Mouse (Mus musculus) liver, embryonic 13.5 days (tissue): ENCODE data around the gene Olfr801. TPM values are rescaled to one million over a fixed set of nuclear protein-coding genes. Genes with fewer than 3 reads are reported as not detected.

Source experiments
- ATAC-seq: fragments of 200-750 bp; cut with Nextera tagmentation; 2 replicates; pipeline ENCODE4 v1.8.0; 2017; ENCODE audit warnings: low read depth, mild to moderate bottlenecking, moderate number of reproducible peaks, moderate library complexity
- DNase-seq: peaks from one replicate; pipeline ENCODE4 v3.0.0; 2022
- H3K27ac ChIP-seq: fragments of 300-500 bp; sonication (generic); 2 replicates; pipeline ENCODE4 v1.5.1; 2015; ENCODE audit warnings: moderate library complexity, mild to moderate bottlenecking, inconsistent platforms
- H3K27me3 ChIP-seq: fragments of 300-500 bp; sonication (generic); 2 replicates; pipeline ENCODE4 v1.6.1; 2015; ENCODE audit warnings: mild to moderate bottlenecking, inconsistent platforms
- H3K36me3 ChIP-seq: fragments of 300-500 bp; sonication (generic); 2 replicates; pipeline ENCODE4 v1.6.1; 2015; ENCODE audit warnings: mild to moderate bottlenecking, inconsistent platforms
- H3K4me1 ChIP-seq: fragments of 300-500 bp; sonication (generic); replicated peaks from 2 replicates; pipeline ENCODE4 v1.6.1; 2015; ENCODE audit warnings: inconsistent platforms
- H3K4me2 ChIP-seq: fragments of 300-500 bp; sonication (generic); 2 replicates; pipeline ENCODE4 v1.6.1; 2015; ENCODE audit warnings: inconsistent platforms, mild to moderate bottlenecking, moderate library complexity
- H3K4me3 ChIP-seq: fragments of 300-500 bp; sonication (generic); replicated peaks from 2 replicates; pipeline ENCODE4 v1.5.1; 2015; ENCODE audit warnings: mild to moderate bottlenecking, inconsistent platforms
- H3K9ac ChIP-seq: fragments of 300-500 bp; sonication (generic); 2 replicates; pipeline ENCODE4 v1.6.1; 2015; ENCODE audit warnings: mild to moderate bottlenecking, inconsistent platforms
- H3K9me3 ChIP-seq: fragments of 300-500 bp; sonication (generic); replicated peaks from 2 replicates; pipeline ENCODE4 v1.6.1; 2016; ENCODE audit warnings: inconsistent platforms
- WGBS: fragments of 180-500 bp; shearing (Covaris S2); methylation state at CpG from one replicate; pipeline ENCODE4 v1.1.7; 2015; ENCODE audit not compliant: insufficient replicate concordance; 5-methylcytosine and 5-hydroxymethylcytosine counted together
- polyA plus RNA-seq: library from polyadenylated mRNA; unstranded; fragments of >200 nt; fragmentation: Nextera tagmentation; extraction: Ambion mirVana; gene quantifications from 2 replicates; pipeline ENCODE4 v1.2.1, GENCODE M21; 2015

Gene Olfr801
- polyA plus RNA-seq = not detected in 2 replicates

DNA sequence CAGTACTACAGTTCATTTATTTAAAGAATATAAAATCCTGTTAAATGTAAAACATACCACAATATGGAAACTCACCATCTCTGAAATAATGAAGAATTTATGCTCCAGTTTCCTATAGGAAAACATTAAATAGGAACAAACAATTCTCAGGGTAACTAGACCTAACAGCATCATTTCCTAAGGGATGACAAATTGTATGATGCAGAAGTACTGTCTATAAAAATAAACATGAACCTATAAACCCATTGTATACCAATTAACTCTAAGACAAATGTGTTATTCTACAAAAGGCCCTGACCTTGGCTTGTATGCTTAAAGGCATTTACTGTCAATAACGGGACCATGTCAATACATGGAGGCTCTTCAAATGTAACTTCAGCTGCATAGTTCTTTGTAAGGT lies at the start of gene Olfr801:
Olfr801 (minus strand) TSS at position 101 of the 400 bp plus-strand sequence.
- H3K4me2 ChIP-seq = no peak within 1 kb of the TSS
- 44% methylated on average over 1 of the region's 1 CpGs for WGBS

DNA sequence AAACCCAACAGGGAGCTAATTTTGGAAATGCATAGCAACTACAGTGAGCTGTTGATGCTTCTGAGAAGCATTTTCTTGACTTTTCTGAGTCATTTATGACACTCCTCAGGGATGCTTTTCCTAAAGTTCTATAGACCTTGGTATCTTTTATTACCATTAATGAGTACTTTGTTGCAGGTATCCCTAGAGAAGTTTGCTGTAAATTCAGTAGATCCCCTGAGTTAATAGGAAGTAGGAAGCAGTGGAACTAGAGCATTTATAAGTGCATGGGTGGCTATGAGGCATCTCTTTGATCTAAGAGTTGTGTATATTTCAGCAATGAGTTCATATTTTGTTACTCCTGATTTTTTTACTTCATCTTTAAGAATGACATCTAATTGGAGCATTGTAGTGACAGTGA lies 29.2 kb upstream of the Olfr801 start, which contains the start of gene Olfr804:
Olfr804 (plus strand) TSS at position 301 of the 400 bp plus-strand sequence.
- ATAC-seq = no peak
- H3K9ac ChIP-seq = no peak within 1 kb of the TSS
- no peaks in the 10 kb centered on the region for H3K9me3 ChIP-seq
- no peaks in the 10 kb centered on the region for H3K4me1 ChIP-seq
- H3K4me2 ChIP-seq = no peak within 1 kb of the TSS
- no peak within 1 kb of the TSS for H3K4me3 ChIP-seq
- DNase-seq = no peak
- H3K27me3 ChIP-seq = no peaks in the 10 kb centered on the region
- H3K36me3 ChIP-seq = no peaks in the 10 kb centered on the region
- no peak within 1 kb of the TSS for H3K27ac ChIP-seq

More for the DNA sequence above, at the start of gene Olfr801:
- no peaks in the 10 kb centered on the region for H3K4me1 ChIP-seq
- no peaks in the 10 kb centered on the region for H3K36me3 ChIP-seq
- no peaks in the 10 kb centered on the region for H3K27me3 ChIP-seq
- H3K9me3 ChIP-seq = no peaks in the 10 kb centered on the region
- H3K27ac ChIP-seq = no peak within 1 kb of the TSS
- ATAC-seq (no peak), DNase-seq (no peak)
- no peak within 1 kb of the TSS for H3K9ac ChIP-seq
- no peak within 1 kb of the TSS for H3K4me3 ChIP-seq

DNA sequence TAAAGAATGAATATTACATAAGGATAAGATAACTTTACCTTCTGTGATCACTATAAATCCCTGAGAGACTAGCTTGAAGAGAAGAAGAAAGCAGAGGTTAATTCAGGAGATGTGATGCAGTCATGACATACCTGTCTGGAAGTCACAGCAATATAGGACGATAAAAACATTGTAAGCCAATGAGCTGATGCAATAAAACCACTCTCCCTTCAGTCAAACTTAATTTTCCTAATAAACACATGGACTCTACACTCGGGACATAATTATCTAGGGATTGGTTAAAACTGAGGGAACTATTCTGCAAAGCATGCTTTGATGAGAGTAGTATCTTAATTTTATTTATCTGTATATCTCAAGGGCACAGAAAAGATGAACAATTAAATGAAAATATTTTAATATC lies 20.5 kb upstream of the Olfr801 start, which contains the start of gene Olfr803:
Olfr803 (minus strand) TSS at position 101 of the 400 bp plus-strand sequence.
- no peaks in the 10 kb centered on the region for H3K9me3 ChIP-seq
- no peak within 1 kb of the TSS for H3K9ac ChIP-seq
- H3K27me3 ChIP-seq = no peaks in the 10 kb centered on the region
- H3K4me1 ChIP-seq = no peaks in the 10 kb centered on the region
- H3K36me3 ChIP-seq = no peaks in the 10 kb centered on the region
- H3K4me2 ChIP-seq = no peak within 1 kb of the TSS
- H3K27ac ChIP-seq = no peak within 1 kb of the TSS
- DNase-seq (no peak), ATAC-seq (no peak)
- no peak within 1 kb of the TSS for H3K4me3 ChIP-seq
- WGBS = 58% methylated on average over 2 of the region's 2 CpGs

DNA sequence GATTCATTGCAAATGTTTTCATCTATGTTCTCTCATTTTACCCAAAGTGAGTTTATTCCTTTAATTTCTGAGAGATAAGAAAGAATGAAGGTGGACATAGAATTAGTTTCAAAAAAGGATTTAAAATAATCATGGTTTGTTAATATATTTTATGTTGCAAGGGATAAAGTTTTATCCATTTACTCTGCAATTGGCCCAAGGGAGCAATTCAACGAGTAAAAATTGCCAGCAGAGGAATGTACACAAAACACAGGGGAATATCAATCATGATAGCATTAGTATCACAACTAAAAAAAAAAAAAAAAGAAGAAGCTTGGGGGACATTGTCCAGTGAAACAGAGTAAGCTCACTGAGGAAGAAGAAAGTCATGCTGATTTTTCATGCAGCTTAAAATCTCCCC lies 14.4 kb upstream of the Olfr801 start, which contains the start of gene Olfr802:
Olfr802 (minus strand) TSS at position 101 of the 400 bp plus-strand sequence.
- Histone ChIP-seq H3K27ac (no peak within 1 kb of the TSS), H3K9me3 (no peaks in the 10 kb centered on the region), H3K4me1 (no peaks in the 10 kb centered on the region), H3K27me3 (no peaks in the 10 kb centered on the region), H3K9ac (no peak within 1 kb of the TSS), H3K36me3 (no peaks in the 10 kb centered on the region), H3K4me2 (no peak within 1 kb of the TSS), H3K4me3 (no peak within 1 kb of the TSS)
- DNase-seq = no peak
- 42% methylated on average over 1 of the region's 1 CpGs for WGBS
- no peak for ATAC-seq

DNA sequence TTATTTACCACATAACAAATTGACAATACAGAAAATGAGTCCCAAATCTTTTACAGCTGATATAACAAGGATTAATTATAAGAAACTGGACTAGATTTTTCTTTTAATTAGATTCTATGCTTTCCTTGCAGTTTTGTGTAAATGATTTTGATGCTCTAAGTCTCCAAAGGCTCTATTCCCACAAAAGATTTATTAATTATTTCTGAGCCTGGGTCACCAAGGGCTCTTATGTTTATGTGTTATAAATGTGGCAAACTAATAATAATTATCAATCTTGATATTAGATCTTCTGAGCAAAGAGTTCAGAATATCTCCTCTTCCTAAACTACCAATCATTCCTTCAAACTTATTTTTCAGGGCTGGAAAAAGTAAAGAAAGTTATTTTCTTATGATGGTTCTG lies 16.3 kb downstream of the Olfr801 start, which contains the start of gene Olfr800:
Olfr800 (plus strand) TSS at position 301 of the 400 bp plus-strand sequence.
- Histone ChIP-seq H3K4me1 (no peaks in the 10 kb centered on the region), H3K27me3 (no peaks in the 10 kb centered on the region), H3K9me3 (no peaks in the 10 kb centered on the region), H3K9ac (no peak within 1 kb of the TSS), H3K27ac (no peak within 1 kb of the TSS), H3K4me3 (no peak within 1 kb of the TSS), H3K36me3 (no peaks in the 10 kb centered on the region), H3K4me2 (no peak within 1 kb of the TSS)
- no peak for DNase-seq
- no peak for ATAC-seq

DNA sequence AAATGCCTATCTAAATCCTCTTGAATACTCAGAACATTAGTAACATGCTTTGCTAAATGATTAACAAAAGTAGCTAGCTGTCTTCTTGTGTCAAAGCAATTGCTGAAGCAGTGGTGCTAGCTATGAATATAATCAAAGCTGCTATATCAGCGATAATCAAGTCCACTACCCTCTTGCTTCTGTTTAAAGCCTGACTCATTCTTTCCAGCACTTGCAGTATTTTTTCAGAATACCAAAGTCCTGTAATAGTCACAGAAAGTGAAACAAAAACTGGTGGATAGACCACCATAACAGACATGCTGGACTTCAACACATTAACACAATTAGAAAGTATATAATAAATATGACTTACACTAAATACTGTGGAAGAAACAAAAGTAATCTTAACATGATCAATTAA lies 21.9 kb downstream of the Olfr801 start:
- 65% methylated on average over 1 of the region's 1 CpGs for WGBS
- Histone ChIP-seq H3K9ac (no peak overlapping the region), H3K9me3 (no peaks in the 10 kb centered on the region), H3K27me3 (no peaks in the 10 kb centered on the region), H3K4me1 (no peaks in the 10 kb centered on the region), H3K27ac (no peak overlapping the region), H3K4me2 (no peak overlapping the region), H3K4me3 (no peak overlapping the region), H3K36me3 (no peaks in the 10 kb centered on the region)
- DNase-seq (no peak), ATAC-seq (no peak)

DNA sequence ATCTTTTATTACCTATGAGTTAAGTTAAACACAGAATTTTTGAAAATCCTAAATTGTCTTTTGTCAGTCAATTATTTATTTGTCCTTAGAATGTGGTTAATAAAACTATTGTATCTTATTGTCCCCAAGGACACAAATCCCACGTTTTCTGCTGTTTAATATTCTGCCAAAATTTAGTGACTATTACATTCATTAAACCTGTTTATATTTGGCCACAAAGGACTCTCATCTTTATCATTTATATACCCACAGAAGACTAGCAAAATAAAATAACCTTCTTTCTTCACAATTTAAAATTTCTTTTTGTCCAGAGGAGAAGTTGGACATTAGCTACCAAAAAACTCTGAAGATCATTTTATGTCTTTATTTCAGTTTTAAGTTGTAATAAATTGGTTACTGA lies 36.5 kb downstream of the Olfr801 start, which contains the start of gene Olfr799:
Olfr799 (plus strand) TSS at position 301 of the 400 bp plus-strand sequence.
- Histone ChIP-seq H3K4me3 (no peak within 1 kb of the TSS), H3K9ac (no peak within 1 kb of the TSS), H3K9me3 (no peaks in the 10 kb centered on the region), H3K4me2 (no peak within 1 kb of the TSS), H3K4me1 (no peaks in the 10 kb centered on the region), H3K36me3 (no peaks in the 10 kb centered on the region), H3K27ac (no peak within 1 kb of the TSS), H3K27me3 (no peaks in the 10 kb centered on the region)
- ATAC-seq = no peak
- 14% methylated on average over 1 of the region's 1 CpGs for WGBS
- DNase-seq = no peak

DNA sequence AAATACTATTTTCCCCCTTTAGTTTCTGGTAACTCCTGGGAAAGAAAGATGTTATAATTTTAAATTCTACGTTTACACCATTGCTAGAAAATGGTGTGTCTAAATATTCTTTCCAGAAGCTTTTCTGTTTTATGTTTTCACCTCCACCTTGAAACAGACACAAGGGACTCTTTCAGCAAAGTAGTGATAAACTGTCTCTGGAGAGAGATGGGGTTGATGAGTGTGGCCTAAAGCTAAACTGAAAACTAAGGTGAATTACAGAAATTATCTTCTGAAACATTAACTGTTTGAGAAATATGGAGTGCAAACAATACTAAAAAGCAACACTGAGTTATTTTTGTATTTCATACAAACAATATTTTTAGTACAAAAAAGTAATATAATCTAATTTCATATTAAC lies 45.8 kb downstream of the Olfr801 start, which contains the start of gene Olfr798:
Olfr798 (minus strand) TSS at position 101 of the 400 bp plus-strand sequence.
- Histone ChIP-seq H3K4me1 (no peaks in the 10 kb centered on the region), H3K9ac (no peak within 1 kb of the TSS), H3K4me2 (no peak within 1 kb of the TSS), H3K9me3 (no peaks in the 10 kb centered on the region), H3K36me3 (no peaks in the 10 kb centered on the region), H3K4me3 (no peak within 1 kb of the TSS), H3K27me3 (no peaks in the 10 kb centered on the region), H3K27ac (no peak within 1 kb of the TSS)
- 54% methylated on average over 1 of the region's 1 CpGs for WGBS
- no peak for DNase-seq
- no peak for ATAC-seq

DNA sequence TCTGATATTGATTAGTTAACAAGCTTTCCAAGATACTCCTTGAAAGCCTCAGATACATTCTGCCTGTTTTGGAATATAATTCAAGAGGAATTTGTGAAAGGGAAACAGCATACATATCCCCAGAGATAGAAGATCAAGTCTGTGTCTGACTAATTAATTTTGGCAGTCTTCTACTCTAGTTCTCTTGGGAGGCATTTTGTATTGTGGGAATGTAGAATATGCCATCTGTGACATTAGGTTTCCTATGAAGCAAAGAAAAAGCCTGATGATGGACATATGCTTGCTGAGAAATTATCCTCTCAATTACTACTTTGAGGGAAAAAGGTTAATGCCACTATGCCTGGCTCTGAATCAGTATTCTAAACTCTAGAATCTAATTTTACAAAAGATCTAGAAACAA lies 50.4 kb downstream of the Olfr801 start:
- no peak overlapping the region for H3K4me2 ChIP-seq
- no peaks in the 10 kb centered on the region for H3K36me3 ChIP-seq
- no peak overlapping the region for H3K27ac ChIP-seq
- H3K4me1 ChIP-seq = no peaks in the 10 kb centered on the region
- H3K4me3 ChIP-seq = no peak overlapping the region
- no peak for ATAC-seq
- no peaks in the 10 kb centered on the region for H3K27me3 ChIP-seq
- no peak overlapping the region for H3K9ac ChIP-seq
- no peak for DNase-seq
- no peaks in the 10 kb centered on the region for H3K9me3 ChIP-seq

DNA sequence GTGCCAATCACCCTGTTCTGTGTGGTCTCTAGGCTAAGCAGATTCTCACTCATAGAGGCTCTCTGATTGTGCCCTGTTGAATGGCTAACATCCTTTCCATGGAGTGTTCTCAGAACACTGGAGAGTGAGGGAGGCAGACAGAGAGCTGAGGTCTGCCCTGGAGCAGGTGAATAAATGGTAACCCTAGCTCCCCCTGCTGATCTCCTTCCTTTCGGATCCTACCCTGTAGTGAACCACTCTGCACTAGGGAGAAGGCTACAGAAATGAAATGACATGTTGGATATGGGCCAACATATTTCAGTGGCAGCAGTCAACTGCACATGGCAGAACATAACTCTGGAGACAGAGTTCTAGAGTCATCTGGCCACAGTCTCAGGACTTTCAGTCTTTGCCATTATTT lies 51.9 kb downstream of the Olfr801 start:
- Histone ChIP-seq H3K4me3 (no peak overlapping the region), H3K9ac (no peak overlapping the region), H3K9me3 (no peaks in the 10 kb centered on the region), H3K4me2 (no peak overlapping the region), H3K27me3 (no peaks in the 10 kb centered on the region), H3K27ac (no peak overlapping the region), H3K36me3 (no peaks in the 10 kb centered on the region), H3K4me1 (no peaks in the 10 kb centered on the region)
- 12% methylated on average over 1 of the region's 1 CpGs for WGBS
- no peak for ATAC-seq
- no peak for DNase-seq
